Mouse (Mus musculus): ENCODE data around the gene Anks1.

Anks1 gene

GRCm38 (mm10) chr17:28021911-28022310 lies 112.8 kb downstream of the Anks1 start:
- peak in 1 of 2 experiments; percentile 63 for DNase-seq

GRCm38 (mm10) chr17:28022854-28023655 lies 113.9 kb downstream of the Anks1 start:
- DNase-seq: peak; percentile 78 to 86

GRCm38 (mm10) chr17:28025541-28025961 lies 116.4 kb downstream of the Anks1 start:
- DNase-seq: peak; percentile 83

GRCm38 (mm10) chr17:28026111-28026872 lies 117.2 kb downstream of the Anks1 start:
- peak; percentile 78 to 86 for DNase-seq

GRCm38 (mm10) chr17:28027197-28027596 lies 118.1 kb downstream of the Anks1 start:
- no peak for DNase-seq

- peak in 1 of 2 experiments; percentile 48 for DNase-seq
Observed at GRCm38 (mm10) chr17:28028236-28028635, 119.1 kb downstream of the Anks1 start.

- peak; percentile 52 to 74 for DNase-seq
Observed at GRCm38 (mm10) chr17:28029308-28029707, 120.2 kb downstream of the Anks1 start.

GRCm38 (mm10) chr17:28030446-28030845 lies 121.3 kb downstream of the Anks1 start:
- no peak for DNase-seq

GRCm38 (mm10) chr17:28031281-28031941 lies 122.3 kb downstream of the Anks1 start:
- DNase-seq: no peak

GRCm38 (mm10) chr17:28032219-28032618 lies 123.1 kb downstream of the Anks1 start:
- no peak for DNase-seq

GRCm38 (mm10) chr17:28033046-28033580 lies 124.0 kb downstream of the Anks1 start:
- DNase-seq: no peak

GRCm38 (mm10) chr17:28034986-28035385 lies 125.9 kb downstream of the Anks1 start:
- DNase-seq: no peak

- no peak for DNase-seq
Observed at GRCm38 (mm10) chr17:28036813-28037756, 128.0 kb downstream of the Anks1 start.

GRCm38 (mm10) chr17:28040620-28041019 lies 131.5 kb downstream of the Anks1 start:
- no peak for DNase-seq

- no peak for DNase-seq
Observed at GRCm38 (mm10) chr17:28041298-28041697, 132.2 kb downstream of the Anks1 start.

GRCm38 (mm10) chr17:28042299-28042771 lies 133.2 kb downstream of the Anks1 start:
- peak in 1 of 2 experiments; percentile 46 for DNase-seq

GRCm38 (mm10) chr17:28047017-28047416 lies 137.9 kb downstream of the Anks1 start:
- no peak for DNase-seq

GRCm38 (mm10) chr17:28047520-28047919 lies 138.4 kb downstream of the Anks1 start:
- DNase-seq: no peak

- peak; percentile 35 to 56 for DNase-seq
Observed at GRCm38 (mm10) chr17:28048425-28048824, 139.3 kb downstream of the Anks1 start.

- peak in 1 of 2 experiments; percentile 50 for DNase-seq
Observed at GRCm38 (mm10) chr17:28050210-28050609, 141.1 kb downstream of the Anks1 start.

GRCm38 (mm10) chr17:28052293-28052863 lies 143.3 kb downstream of the Anks1 start:
- DNase-seq: no peak

Measured in kidney, postnatal 36 days (tissue).